Mouse (Mus musculus) adrenal gland, postnatal 25 days (tissue): ENCODE measurements around the gene Shc1. TPM values are rescaled to one million over a fixed set of nuclear protein-coding genes. Genes with fewer than 3 reads are reported as not detected.
"Not testable (repeated sequence)": the region's sequence is repeated elsewhere in the genome, so short reads cannot be mapped to it uniquely, and the experiment has no call there.

ENCODE experiments used
- DNase-seq: peaks from one replicate; pipeline ENCODE4 v3.0.0; 2021; ENCODE audit warnings: mixed read lengths
- total RNA-seq: library from RNA; stranded (reverse); gene quantifications from 2 replicates; pipeline ENCODE4 v1.2.3, GENCODE M21; 2021

Shc1 gene
- total RNA-seq, 1 experiment from 2014 or later: 101 TPM

DNA sequence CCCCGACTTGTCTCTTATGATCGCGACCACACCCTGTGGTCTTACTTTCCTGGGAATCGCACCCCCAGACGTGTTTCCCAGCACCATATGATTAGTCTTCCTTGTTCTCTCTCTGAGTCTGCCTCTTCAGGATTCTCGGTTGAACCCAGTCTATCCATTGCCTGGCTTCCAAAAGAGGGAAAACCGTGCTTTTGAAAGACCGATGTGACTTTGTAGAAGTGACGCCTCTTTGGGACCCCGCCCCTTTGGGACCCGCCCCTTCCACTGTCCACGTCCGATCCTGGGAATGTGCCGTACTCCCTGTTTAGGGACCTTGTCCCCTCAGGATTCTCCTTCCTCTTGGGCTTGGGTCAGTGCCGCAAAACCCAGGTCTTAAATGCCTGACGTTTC, 613 bp downstream of the Shc1 start:
- peak; percentile 82 for DNase-seq

DNA sequence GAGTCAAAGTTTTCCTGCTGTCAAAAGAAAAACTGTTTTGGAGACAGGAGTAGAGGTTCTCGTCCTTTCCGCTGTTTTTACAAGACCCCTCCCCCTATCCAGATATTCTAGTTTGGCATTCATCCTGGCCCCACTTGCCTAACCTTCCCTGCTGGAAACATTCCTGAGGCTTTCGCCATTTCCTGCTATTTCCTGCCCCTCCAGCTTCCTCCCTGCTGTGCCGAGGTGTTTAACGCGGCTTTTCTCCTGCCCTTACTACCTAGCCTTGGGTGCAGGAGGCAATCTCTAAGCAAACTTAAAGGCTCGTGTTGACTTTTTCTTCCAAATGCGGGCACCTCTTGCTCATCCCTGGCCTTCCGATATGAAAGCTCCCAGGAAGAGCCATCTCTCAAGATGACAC, 1.3 kb downstream of the Shc1 start:
- DNase-seq: peak; percentile 48

DNA sequence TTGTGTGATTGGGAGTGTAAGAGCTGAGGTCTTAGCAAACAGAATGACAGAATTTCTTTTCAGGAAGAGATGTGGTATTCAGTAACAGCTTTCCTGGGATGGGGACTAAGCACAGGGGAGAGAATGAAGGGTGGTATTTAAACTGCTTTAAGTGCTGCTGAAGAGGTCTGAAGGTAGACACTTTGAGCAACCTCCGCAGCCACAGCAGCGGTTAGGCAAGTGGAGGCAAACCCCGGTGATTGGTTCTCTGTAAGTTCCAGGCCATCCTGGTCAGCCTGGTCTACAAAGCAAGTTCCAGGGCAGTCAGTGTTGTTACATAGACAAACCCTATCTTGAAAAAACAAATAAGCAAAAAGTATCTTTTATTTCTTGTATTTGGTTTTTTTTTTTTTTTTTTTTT, 1.7 kb downstream of the Shc1 start:
- no peak for DNase-seq

DNA sequence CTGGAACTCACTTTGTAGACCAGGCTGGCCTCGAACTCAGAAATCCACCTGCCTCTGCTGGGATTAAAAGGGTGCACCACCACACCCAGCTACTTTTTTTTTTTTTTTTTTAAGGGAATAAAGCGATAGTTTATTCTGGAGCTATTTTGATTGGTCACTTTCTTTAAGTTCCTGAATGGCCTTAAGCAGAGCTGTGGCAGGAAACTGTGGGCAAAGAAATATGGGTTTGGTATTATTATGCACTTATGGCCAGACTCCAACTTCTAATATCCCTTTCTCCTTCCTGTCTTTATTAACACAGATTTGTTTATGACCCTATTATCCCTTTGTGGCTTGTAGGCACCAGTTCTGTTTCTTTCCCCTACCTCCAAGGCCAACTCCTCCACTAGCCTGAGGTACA, 2.2 kb downstream of the Shc1 start:
- no peak for DNase-seq

DNA sequence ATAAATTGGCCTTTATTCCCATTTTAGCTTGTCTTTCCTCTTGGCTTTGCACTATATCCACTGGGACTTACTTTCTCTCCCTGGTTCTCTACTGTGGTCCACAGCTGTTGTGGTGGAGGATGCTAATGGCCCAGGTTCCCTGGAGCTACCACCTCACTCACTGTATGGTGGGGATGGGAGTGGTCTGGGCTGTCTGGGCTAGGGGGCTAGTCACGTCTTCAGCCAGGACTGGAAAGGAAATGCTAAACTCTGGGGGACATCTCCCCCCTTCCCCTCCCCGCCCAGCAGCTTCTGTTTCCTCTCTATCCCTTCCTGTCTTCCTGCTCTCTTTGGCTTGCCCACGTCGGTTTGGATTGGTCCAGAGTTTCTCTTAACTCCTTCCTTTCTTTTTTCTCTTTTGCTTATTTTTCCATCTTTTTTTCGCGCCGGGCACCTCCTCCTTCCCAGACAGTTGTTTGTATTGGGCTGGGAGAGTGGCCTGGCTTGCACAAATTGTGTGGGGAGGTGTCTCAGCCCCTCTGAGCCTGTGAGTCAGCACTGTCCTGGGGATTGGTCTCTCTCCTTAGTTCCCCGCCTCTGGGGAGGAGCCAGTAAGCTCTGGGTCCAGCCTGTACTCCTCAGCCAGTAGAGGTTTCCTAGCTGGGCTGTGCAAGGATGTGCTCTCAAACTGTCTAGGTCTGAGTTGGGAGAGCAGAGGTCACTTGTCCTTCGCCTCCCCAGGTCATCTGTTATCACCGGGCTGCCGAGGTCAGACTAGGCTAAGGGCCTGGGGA, 2.9 kb downstream of the Shc1 start:
- DNase-seq: peak; percentile 74

DNA sequence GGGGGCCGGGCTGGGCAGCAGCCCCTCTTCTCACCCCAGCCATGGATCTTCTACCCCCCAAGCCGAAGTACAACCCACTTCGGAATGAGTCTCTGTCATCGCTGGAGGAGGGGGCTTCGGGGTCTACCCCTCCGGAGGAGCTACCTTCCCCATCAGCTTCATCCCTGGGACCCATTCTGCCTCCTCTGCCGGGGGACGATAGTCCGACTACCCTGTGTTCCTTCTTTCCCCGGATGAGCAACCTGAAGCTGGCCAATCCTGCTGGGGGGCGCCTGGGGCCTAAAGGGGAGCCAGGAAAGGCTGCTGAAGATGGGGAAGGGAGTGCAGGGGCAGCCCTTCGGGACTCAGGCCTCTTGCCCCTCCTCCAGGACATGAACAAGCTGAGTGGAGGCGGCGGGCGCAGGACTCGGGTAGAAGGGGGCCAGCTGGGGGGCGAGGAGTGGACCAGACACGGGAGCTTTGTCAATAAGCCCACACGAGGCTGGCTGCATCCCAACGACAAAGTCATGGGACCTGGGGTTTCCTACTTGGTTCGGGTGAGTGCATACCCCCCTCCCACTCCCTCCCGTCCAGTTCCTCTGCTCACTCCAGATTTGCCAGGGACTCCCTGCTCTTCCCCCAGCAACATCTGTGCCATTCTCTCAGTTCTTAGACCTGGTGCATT, 3.7 kb downstream of the Shc1 start:
- DNase-seq: no peak

DNA sequence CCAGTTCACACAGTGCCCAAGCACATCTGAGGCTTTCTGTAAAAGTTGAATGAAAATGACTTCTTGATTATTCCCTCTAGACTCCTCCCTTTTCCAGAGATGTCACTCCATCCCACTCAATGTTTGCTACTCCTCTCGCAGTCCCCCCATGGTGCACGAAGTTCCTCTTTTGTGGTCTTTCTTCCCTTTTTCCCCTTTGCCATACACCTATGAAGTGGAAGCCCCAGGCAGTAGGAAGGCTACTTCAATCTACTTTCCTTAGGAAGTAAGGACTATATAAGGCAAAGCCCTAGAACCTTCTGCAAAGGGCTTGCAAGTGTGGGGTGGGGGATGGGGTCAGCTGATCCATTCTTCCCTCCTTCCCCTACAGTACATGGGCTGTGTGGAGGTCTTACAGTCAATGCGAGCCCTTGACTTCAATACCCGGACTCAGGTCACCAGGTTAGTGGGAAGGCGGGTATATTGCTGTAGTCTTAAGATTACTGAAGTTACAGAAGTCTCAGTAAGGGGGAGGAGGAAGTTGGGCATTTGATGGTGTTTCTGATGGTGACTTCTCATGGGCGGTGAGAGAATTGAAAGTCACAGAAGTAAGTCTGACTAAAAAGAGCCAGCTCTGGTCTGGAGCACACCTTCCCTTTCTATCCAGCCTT, 4.4 kb downstream of the Shc1 start:
- DNase-seq: no peak

DNA sequence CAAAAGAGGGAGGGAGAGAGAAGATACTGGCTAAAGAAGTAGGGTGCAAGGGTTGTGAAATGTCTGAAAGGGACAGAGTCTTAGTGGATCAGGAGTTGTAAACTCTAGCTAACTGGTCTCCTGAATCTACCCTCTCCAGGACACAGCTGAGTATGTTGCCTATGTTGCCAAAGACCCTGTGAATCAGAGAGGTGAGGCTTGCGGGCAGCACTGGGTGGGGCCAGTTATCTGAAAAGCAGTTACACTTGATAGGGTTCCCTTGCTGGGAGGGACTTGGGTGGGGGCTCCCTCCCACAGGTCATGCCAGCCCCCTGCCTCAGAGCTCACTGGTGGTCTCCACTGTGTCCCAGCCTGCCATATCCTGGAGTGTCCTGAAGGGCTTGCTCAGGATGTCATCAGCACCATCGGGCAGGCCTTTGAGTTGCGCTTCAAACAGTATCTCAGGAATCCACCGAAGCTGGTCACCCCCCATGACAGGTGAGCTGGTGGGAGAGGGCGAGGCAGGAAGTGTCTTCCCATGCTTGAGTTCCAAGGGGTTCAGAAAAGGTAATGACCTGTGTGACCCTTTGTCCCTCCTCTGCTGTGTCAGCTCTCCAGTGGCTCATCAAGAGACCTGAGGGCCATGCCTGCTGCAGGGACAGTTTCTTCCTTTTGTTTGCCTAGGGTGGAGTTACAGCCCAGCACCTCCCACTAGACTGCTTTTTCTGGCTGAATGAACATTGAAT, 6.3 kb downstream of the Shc1 start:
- no peak for DNase-seq

DNA sequence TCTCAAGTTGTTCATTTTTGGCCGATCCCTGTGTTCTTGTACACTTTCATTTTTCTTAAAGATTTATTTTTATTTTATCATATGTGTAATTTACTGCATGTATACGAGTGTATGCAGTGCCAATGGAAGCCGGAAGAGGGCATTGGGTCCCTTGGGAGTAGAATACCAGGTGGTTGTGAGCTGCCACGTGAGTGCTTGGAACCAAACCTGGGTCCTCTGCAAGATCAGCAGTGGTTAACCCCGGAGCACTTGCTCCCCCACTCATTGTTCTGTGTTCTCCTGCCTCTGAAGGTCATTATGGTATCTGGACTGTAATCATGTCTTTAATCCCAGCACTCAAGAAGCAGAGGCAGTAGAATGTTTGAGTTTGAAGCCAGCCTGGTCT, 6.9 kb downstream of the Shc1 start:
- no peak for DNase-seq

DNA sequence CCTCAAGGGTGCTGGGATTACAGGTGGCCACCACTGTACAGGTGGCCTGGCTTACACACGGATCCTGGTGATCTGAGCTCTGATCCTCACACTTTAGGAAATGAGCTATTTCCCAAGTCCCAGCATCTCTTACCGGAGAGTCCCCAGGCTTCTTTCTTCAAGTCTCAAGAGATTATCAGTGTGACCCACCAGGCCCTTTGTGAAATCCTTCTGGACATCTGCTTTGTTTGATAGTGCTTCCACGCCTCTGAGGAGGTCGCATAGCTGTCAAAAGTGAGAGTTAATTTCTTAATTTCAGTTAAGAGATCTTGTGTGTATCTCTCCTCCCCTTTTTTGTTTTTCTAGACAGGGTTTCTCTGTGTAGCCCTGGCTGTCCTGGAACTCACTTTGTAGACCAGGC, 7.6 kb downstream of the Shc1 start:
- no peak for DNase-seq

DNA sequence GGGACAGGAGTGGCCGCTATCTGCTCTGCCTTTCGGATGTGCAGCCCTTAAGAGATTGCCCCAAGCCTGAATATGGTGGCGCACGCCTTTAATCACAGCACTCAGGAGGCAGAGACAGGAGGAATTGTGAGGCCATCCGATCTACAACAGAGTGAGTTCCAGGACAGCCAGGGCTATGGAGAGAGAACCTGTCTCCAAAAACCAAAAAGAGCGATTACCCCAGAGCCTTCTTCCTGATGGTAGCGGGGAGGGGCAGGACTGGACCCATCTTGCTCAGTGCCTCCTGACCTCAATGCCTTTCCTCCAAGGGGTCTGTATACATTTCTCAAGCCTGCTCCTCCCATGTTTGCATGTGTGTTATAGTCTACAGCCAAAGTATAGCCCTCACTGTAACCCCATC, 10.8 kb downstream of the Shc1 start:
- not testable (repeated sequence) for DNase-seq

DNA sequence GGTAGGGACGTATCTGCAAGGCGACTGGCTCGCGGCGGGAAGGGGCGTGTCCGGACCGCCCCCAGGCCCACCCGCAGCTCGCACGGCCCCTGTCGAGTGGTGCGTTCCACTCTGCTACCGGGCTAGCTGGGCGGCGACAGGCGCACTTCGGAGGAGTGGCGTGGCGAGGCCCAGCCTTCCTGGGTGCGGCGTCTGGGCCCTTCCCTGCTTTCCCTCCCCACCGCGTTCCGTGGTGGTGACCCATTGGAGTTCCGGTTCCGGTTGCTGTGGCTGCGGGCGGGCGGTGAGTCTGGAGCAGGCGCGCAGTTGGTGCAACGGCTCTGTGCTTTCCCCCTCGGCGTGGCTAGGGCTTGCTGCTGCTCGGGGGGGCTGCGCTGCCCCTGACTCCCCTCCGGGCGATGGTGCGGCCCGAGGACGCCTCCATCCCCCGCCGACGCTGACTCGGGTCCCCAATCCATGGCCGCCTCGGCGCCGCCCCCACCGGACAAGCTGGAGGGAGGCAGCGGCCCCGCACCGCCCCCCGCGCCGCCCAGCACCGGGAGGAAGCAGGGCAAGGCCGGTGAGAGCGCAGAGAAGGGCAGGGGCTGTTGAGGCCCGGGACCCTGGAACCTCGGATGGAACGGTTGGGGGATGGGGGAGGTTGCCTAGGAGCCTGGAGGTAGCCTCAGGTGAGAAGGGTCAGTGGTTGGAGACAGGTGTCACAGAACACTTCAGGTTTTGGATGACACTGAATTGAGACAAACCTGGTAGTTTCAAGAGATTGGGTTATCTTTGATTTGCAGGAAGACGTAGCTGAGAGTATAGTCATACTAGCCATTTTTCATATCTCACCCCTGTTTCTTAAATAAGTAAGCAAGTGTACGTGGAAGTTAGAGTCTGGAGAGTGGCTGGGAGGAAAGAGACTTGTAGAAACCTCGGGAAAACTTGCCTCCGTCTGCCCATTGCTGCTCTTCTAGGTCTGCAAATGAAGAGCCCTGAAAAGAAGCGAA, 12.2 kb downstream of the Shc1 start, which contains the start of gene Pygo2:
Pygo2 (plus strand) TSS at position 44 of the 989 bp plus-strand sequence.
- DNase-seq: peak; percentile 96

DNA sequence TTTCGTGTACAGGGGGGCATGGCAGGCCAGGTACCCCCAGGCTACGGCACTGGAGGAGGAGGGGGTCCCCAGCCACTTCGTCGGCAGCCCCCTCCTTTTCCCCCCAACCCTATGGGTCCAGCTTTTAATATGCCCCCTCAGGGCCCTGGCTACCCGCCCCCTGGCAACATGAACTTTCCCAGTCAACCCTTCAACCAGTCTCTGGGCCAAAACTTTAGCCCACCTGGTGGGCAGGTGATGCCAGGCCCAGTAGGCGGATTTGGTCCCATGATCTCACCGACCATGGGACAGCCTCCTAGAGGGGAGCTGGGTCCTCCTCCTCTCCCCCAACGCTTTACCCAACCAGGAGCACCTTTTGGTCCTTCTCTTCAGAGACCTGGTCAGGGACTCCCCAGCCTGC, 14.4 kb downstream of the Shc1 start:
- DNase-seq: no peak

DNA sequence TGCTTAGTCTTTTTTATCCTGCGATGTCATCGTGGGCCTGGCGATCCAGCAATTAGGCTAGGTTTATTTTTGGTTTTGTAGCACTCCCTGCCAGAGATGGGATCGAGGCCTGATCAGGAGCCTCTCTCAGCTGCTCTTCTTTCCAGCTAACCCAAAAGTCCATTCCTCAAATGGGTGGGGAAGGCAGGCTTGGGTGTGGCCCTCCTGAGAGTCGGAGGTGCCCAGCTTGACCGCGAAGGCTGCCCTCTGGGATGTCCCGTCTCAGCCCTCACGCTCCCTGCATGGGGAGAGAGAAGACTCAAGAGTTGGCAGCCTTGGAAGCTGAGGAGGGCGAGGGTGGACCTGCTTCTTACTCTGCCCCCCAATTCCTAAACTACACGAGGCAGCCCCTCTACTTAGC, 16.3 kb downstream of the Shc1 start:
- DNase-seq: no peak

DNA sequence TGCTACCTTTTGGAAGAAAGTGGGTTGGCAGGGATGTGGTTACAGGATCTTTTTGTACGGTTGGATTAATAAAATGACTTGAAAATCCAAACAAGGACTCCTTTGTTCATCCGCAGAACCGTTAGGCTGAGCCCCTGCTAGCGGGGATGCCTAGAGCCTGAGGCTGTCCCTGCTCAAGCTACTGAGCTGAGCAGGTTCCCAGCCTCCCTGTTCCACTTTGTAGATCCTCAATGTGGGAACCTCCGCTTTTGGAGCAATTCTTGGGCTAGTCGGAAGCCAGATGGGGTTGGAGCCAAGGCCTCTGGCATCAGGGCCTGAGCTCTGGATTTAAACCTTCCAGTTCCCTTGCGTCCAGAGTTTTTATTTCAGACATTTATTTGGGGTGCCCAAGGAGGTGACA, 16.8 kb downstream of the Shc1 start:
- DNase-seq: no peak

DNA sequence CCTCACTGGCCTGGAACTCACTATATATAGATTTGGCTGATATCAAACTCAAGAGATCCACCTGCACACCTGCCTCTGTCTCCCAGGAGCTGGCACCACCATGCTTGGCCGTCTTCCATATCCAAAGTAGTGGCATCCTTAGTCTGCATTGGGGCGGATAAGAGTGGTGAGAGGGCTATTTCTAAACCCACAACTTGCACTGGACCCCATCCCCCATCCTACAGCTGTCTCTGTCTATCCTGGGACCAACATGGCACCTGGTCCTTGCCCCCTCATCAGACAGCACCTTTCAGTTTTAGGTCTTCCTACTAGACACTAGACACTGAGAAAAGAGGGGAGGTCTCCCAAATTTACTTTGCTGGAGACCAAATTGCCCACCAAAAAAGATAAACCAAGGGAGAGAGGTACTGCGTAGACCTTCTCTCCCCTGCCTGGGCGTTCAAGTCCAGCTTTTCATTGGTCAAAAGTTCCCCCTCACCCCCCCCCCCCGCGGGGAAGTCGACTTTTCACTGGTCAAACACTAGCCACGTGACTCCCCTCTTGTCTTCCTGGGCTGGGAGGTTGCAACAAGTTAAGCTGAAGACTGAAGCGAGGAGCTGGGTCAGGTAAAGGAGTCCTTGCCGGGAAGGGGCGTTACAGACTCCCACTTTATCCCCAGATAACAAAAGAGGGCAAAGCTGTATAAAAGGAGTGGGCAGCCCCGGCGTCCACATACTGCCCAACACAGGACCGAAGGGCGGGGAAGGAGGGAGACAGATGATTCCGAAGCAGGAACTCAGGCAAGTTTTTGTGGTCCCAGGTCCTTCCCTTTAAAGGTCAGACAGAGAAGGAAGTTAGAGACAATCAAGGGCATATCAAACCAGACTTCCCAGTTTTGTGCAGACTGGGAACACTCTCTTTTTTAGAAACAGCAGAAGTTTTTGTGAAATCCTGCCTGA, 18.2 kb downstream of the Shc1 start, which contains the start of gene Pbxip1:
Pbxip1 (plus strand) TSS at position 531 of the 938 bp plus-strand sequence.
- DNase-seq: peak; percentile 67

DNA sequence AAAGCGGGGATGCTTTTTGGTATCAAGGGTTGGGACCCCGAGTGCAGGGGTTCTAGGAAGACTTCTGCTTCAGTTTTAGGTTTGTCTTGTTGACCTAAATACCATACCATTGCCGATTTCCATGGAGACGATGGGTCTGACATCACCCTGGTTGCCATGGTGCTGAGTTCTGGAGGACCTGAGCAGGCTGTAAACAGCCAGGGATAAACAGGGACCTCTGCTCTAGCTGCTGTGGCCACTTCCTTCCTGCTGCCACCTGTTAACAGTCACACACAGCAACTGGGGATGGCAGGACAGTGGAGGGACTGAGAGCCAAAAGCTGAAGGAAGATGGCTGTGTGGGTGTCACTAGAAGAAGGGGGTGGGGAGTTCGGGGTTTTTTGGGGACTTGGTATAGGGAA, 19.0 kb downstream of the Shc1 start:
- DNase-seq: no peak

DNA sequence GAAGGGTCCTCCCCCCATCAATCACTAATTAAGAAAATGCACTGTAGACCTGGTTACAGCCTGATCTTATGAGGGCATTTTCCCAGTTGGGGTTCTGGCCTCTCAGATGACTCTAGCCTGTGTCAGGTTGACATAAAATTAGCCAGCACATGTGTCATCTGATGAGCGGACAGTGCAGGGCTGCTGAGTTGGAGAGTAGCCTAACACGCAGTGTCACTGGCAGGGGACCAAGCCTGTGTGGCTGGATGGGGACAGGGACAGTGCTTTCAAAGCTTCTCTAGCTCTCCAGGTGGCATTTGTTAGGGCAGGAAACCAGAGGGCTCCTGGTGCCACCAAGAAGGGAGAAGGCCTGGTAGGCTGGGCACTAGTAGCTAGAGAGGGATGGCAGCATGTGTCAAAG, 22.4 kb downstream of the Shc1 start:
- peak; percentile 70 for DNase-seq

DNA sequence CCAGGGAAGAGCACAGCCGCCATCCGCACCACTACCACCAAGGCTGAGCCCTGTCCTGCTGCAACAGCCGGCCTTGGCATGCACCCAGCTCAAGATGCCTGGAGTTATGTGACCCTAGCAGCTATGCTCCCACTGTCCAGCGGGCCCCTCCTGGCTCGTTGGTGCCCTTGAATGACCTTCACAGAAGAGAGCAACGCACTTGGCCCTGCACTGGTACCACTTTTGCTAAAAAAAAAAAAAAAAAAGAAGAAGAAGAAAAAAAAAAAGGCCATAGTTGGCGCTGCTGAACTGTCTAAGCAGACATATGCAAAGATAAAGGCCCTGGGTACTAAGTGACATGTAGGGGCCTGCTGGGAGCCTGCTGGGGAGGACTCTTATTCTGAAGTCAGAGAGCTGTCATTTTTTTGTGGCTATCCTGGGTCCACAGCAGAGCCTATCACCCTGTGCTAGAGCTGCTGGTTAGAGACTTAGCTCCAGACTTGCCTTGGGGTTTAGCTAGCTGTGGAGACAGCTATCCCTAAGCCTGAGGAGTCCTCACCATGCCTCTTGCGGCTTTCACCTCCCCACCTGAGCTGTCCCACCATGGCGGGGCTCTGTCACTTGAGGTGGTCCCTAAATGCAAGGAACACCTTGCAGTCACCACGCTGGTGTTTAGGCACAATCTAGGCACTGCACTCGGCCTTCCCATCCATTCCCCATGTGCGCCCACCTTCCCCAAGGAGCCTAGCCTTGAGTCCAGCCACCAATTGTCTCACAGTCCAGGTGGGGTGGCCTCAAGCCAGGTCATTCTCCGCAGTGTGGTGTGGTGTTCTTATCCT, 30.7 kb downstream of the Shc1 start:
- peak; percentile 79 for DNase-seq
